Mouse (Mus musculus): ENCODE data around the gene Dip2a.

- TF ChIP-seq MYOG (IDR thresholded peaks at IDR 0.05; ENCODE audit: control insufficient read depth in 1 of 3, insufficient read depth in 1 of 3, insufficient read length in 2 of 3, low read depth in 2 of 3) (no peak), MYOD1 (IDR thresholded peaks at IDR 0.05; ENCODE audit: control insufficient read depth in 1 of 3, insufficient read length in 2 of 3, low read depth in 2 of 3) (no peak), TCF12 (IDR thresholded peaks at IDR 0.05; ENCODE audit: insufficient read depth, poor library complexity, severe bottlenecking) (no peak), MAX (IDR thresholded peaks at IDR 0.05; ENCODE audit: low read depth) (no peak), POLR2A (IDR thresholded peaks at IDR 0.05; ENCODE audit: insufficient read length, low read depth) (no peak), USF1 (IDR thresholded peaks at IDR 0.05; ENCODE audit: low read depth) (no peak), SRF (IDR thresholded peaks at IDR 0.05; ENCODE audit: control insufficient read depth, insufficient read length, low read depth) (no peak)
Observed at GRCm38 (mm10) chr10:76353986-76354385, 8.9 kb upstream of the Dip2a start.
